Mouse (Mus musculus) cerebellum, adult 8-10 months (tissue): ENCODE measurements around the gene Ube3b.

ENCODE experiments used
- DNase-seq: peaks from one replicate; pipeline ENCODE4 v3.0.0; 2022

Gene Ube3b

DNA sequence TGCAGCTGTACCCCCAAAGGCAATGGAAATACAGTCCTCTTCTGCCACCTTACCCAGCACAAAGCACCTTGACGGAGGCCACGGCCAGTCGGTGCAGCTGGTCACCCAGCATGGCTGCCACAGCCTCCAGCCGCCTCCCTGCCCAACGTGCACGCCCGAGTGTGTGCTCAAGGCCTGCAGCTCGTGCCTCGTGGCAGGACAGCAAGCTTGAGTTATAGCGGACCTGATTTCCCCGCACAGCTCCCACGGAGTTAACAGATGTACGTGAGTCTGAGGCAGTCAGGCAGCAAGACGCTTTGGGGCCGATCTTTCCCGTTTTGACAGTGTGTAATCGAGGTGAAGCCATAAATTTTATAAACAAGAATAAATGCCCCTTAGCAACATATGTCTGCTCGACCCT is 48.2 kb downstream of the Ube3b start:
- no peak for DNase-seq

DNA sequence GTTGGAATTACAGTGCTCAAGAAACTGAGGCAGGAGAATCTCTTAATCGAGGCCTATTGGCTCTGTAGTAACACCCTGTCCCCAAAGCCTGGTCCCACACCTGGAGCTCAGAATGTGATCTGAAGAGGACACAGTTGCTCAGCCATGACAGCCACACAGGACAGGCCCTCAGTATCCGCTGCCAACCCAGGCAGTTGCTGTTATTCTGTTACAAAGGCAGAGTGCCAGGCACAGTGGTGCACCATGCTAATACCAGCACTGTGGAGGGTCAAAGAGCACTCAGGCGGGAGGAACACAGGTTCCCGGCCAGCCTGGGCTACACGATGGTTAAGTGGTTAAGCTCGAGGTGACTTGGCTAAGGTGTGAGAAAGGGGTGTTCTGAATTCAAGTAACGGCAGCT is 49.4 kb downstream of the Ube3b start:
- no peak for DNase-seq

DNA sequence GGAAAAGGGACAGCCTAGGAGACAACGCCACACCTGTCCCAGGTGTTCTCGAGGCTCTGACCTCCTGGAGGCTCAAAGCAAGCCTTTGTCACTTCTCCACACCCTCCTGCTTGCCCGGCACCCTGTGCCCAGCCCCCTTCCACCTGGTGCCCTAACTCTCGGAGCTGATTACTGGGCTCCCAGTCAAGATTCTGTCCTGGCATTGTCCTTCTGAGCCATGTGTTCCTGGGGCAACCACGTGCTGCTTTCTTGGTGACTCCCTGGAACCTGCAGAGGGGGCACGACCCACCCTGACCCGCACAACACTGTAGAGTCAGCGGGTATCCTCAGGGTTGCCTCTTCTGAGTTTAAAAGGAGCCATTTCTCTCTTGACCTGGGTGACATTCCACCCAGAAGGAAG is 54.0 kb downstream of the Ube3b start:
- no peak for DNase-seq

GRCm38 (mm10) chr5:114435588-114435987 is 55.2 kb downstream of the Ube3b start:
- DNase-seq = no peak

DNA sequence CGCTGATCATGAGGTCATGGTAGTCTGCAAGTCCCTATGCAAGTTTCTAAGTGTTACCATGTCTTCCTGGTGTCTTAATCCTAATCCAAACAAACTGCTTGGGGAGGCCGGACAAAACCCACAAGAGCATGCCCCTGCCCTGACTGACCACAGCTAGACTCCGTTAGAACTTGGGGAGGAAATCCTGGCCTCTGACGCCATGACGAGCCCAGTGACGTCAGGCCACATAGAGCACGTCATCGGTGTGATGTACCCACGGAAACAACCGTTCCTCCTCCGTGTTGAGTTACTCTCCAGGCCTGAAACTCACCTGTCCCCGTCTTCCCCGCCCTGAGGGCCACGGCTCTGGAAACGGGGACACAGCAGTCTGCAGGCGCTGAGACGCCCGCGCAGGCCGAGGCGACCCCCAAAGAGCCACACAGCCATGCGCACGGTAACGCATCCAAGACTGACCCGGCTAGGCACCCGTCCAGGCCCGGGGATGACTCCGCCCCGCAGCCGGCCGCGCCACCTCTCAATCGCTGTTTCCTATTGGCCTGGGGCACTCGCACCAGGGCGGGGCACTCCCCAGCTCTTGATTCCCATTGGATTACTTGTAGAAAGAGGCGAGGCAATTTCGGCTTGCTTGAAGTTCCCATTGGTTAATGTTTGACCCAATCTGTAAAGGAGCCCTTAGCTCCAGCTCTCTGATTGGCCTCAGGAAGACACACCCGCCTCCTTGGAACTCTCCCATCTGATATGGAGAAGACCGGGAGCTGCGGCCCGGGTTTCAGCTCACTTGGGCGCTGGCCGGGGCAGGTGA is 63.4 kb downstream of the Ube3b start, which contains the start of the genes Mmab and Mvk:
Mmab (minus strand) TSS at position 495 of the 802 bp plus-strand sequence.
Mvk (plus strand) TSS at position 704 of the 802 bp plus-strand sequence.
- peak; percentile 99 for DNase-seq

DNA sequence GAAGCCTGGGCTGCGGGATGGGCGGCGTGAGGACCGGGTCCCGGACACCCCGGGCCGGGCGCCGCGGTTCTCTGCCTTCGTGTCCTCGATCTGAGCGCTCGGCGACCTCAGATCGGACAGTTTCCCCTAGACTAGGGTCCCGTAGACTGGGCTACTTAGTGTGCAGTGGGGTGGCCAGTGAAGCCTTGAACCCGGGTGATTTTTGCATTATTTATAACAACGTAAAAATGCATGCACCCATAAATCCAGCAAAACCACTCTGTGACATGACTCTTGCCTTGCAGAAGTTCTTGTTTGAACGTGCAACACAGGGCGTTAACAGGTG is 63.9 kb downstream of the Ube3b start:
- DNase-seq = no peak

DNA sequence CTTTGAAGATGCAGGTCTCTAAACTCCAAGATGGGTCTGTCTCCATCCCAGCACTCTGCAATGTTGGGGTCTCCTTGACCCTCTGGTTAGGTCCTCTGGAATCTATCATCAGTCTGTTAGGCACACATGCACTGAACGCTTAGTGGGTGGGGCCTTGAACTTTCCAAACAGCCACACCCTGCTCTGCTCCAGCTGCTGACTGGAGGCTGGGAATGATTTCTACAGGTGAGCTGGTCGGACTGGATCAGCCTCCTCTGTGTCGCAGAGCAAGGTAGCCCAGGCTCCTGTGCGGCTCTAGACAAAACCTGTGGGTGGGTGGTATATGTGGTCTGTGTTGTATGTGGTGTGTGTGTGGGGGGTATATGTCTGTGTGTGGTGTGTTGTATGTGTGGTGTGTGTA is 68.6 kb downstream of the Ube3b start:
- DNase-seq = no peak

DNA sequence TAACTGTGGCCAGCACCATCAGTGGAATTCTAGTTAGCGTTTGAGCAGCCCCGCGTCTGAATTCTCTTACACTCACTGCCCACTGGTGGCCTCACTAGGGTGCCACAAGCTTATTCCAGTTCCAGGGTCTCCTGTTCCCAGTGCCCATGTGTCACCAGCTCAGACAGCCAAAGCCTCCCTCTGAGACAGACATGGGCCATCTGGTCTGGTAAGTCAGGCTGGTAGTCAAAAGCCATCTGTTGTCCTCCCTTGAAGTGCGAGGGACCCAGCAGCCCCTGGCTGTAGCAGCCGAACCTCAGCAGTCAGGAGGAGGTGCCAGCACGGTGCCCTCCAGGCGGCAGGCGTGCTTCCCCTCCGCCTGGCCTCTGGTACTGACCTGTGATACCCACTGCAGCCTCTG is 75.9 kb downstream of the Ube3b start:
- DNase-seq = peak; percentile 77

DNA sequence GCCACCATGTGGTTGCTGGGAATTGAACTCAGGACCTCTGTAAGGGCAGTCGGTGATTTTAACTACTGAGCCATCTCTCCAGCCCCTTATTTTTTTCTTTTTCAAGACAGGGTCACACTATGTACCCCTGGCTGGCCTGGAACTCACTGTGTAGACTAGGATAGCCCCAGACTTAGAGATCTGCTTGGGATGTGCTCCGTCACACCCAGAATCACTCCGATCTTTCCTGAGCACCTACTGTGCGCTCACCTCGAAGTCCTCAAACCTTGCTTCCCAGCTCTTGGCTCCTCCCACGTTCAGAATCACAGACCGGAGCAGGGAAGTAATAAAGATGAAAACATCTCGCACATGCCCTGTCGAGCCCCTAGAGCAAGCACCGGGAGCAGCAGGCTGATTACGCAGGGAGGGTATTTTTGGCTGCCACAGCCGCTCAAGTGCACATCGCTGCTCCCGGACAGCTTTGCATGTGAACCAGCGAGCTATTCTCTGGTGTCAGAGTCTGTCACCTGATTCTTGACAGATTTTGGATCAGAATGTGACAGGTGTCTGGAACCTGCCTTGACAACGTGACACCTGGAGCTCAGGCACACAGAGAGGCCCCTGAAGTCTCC is 76.7 kb downstream of the Ube3b start:
- no peak for DNase-seq

DNA sequence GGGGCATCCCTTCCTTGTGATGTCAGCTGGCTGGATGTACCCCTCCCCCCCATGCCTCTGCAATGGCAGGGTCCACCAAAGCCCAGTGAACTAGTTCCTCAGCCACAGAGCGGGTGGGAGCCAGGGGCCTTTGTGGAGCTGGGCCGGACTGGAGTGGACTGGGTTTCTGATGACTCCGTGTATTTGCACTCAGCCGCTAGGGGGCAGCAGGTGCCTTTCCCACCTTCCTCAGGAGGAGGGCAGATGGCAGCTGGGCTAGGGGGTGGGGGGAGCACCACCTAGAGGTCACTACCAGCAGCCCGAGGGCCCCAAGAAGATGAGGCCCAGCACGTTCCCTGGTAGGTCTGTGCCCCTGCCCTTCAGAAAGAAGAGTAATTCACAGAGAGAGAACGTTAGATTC is 80.8 kb downstream of the Ube3b start:
- peak; percentile 74 for DNase-seq

DNA sequence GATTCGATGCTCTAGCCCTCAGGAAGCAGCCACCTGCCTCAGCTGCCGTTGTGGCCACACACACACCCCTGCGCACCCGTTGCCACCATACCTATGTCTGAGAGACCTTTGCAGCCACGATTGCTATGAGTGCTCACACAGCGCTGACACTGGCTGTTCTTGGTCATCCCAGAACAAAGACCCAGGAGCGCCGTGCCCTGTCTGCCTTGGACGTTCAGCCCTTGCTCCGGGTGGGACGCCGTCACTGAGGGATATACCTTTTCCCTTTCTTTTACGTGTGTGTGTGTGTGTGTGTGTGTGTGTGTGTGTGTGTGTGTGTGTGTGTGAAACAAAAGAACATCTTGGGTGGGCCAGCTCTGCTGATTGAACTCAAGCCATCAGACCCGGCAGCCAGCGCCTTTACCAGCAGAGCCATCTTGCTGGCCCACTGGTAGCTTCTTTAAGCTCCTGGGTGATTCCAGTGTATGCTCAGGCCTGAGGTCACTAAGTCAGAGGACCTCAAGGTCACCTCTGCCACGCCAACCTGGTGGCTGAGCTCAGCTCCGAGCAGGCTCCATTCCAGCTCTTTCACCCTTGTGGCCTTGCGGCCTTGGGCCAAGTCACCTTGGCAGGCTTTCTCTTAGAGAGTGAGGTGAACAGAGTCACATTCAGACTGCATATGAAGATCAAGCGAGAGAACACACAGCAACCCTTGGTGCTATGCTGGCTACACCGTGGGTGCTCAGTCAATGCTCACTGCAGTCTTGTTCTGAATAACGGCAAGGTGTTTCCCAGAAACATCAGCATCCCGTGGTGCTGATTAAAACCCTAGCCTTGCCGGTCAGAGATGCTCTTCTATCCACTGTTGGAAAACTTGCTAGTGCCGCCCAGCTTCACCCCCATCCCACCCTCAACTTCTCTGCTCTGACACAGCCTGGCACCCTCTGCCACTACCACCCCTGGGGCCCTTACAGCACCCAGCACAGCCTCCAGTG is 81.9 kb downstream of the Ube3b start:
- DNase-seq = no peak

DNA sequence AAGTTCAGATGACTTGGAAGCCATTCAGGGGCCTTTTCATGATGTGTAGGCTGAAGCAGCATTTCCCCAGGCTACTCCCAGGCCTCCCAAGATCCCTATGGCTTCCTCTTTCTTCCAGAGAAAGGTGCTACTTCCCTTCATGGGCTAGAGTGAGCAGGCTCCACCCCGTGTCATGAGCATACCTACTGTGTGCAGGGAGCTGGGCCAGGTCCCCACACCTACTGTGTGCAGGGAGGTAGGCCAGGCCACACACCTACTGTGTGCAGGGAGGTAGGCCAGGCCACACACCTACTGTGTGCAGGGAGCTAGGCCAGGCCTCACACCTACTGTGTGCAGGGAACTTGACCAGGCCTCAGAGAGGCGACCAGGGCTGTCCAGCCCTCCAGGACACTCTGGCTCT is 84.2 kb downstream of the Ube3b start:
- DNase-seq = no peak

DNA sequence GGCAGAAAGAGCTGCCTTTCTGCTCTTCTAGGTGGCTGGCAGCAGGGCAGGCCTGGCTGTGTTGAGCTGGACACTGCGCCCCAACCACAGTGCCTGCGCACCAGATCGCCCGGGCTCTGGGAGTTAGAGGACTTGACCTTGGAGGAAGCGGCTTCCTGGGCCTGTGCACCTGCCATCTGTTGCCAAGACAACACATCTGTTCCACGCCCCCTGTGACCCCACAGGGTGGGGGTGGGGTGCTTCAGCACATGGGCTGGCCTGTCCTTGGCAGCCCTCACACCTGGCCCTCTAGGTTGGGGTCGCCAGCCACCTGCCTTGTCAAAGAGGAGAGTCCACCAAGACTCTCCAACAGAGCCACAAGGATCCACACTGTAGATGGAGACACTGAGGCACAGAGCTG is 85.2 kb downstream of the Ube3b start:
- no peak for DNase-seq

- DNase-seq = no peak
These were observed 86.6 kb downstream of the Ube3b start for GRCm38 (mm10) chr5:114467019-114467418.

DNA sequence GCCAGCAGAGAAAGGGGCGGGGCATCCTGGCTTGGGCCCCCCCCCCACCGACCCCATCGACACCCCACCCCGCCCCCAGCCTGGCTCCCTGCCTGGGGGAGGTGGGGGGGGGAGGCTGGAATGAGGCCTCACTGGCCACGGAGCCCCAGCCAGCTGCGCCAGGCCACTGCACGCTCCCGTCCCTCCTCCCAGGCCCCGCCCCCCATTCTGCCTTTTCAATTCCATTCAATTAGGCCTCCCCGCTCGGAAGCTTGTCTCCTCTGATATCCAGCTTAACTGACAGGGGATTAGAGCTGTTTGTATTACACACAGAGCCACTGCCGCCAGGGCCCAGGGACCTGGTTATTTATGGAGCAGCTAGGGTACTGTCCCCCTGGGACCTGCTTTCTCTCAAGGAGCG is 87.0 kb downstream of the Ube3b start:
- no peak for DNase-seq

DNA sequence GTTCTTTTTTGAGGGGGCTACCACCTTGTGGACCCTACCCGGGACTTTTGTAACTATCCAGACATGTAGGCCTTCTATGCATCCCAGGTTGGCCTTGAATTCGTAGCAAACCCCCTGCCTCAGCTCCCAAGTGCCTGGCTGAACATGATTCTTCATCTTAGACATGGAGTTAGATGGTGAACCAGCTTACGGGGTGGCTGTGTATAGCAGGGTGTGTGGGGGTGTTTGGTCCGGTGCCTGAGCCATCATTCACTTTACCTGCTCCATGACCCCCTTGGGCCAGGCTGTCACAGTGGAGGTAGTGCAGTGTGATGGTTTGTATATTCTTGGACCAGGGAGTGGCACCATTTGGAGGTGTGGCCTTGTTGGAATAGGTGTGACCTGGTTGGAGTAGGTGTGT is 87.6 kb downstream of the Ube3b start:
- no peak for DNase-seq

DNA sequence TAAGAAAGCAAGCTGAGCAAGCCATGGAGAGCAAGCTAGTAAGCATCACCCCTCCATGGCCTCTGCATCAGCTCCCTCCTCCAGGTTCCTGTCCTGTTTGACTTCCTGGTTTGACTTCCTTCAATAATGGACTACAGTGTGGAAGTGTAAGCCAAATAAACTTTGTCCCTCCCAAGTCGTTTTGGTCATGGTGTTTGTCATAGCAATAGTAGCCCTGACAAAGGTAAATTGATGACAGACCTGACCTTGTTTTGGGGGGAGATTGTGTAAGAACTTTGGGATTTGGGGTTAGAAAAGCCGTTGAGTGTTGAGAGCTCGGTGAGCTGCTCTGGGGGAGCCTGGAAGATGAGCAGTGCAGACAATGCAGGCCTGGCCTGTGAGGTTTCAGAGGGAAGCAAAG is 90.0 kb downstream of the Ube3b start:
- no peak for DNase-seq
